Mouse (Mus musculus): ENCODE measurements at regions not wholly inside any gene's neighbourhood (a gene's known extent, or its start where the extent isn't known, plus 50 kb on each side); places are given as distances from the start of the nearest gene placed in this dataset.

- no peak for TF ChIP-seq POLR2A (IDR thresholded peaks at IDR 0.05; ENCODE audit: borderline replicate concordance, low read depth, low read length)
- no peak for TF ChIP-seq CTCF (IDR thresholded peaks at IDR 0.05; ENCODE audit: low read depth, low read length)
- Histone ChIP-seq H3K27ac (ENCODE audit: insufficient read depth, low read depth, low read length) (no peak overlapping the region), H3K4me1 (ENCODE audit: control insufficient read depth, insufficient read depth, low read length) (no peaks in the 10 kb centered on the region), H3K4me3 (ENCODE audit: insufficient read depth, low read length) (no peak overlapping the region)
Measured at GRCm38 (mm10) chr13:31204068-31204467, 230.1 kb downstream of the Gm5447 start.

GRCm38 (mm10) chr13:31206381-31206780 lies 232.4 kb downstream of the Gm5447 start:
- no peak overlapping the region for H3K4me3 ChIP-seq (ENCODE audit: insufficient read depth, low read length)
- TF ChIP-seq POLR2A (IDR thresholded peaks at IDR 0.05; ENCODE audit: borderline replicate concordance, low read depth, low read length) (no peak), CTCF (IDR thresholded peaks at IDR 0.05; ENCODE audit: low read depth, low read length) (no peak)
- no peak overlapping the region for H3K27ac ChIP-seq (ENCODE audit: insufficient read depth, low read depth, low read length)
- no peaks in the 10 kb centered on the region for H3K4me1 ChIP-seq (ENCODE audit: control insufficient read depth, insufficient read depth, low read length)

- TF ChIP-seq POLR2A (IDR thresholded peaks at IDR 0.05; ENCODE audit: borderline replicate concordance, low read depth, low read length) (no peak), CTCF (IDR thresholded peaks at IDR 0.05; ENCODE audit: low read depth, low read length) (no peak)
- H3K4me3 ChIP-seq (ENCODE audit: insufficient read depth, low read length): no peak overlapping the region
- H3K4me1 ChIP-seq (ENCODE audit: control insufficient read depth, insufficient read depth, low read length): no peaks in the 10 kb centered on the region
- no peak overlapping the region for H3K27ac ChIP-seq (ENCODE audit: insufficient read depth, low read depth, low read length)
Measured at GRCm38 (mm10) chr13:31207709-31208108, 233.7 kb downstream of the Gm5447 start.

- H3K4me1 ChIP-seq (ENCODE audit: control insufficient read depth, insufficient read depth, low read length): no peaks in the 10 kb centered on the region
- H3K27ac ChIP-seq (ENCODE audit: insufficient read depth, low read depth, low read length): no peak overlapping the region
- TF ChIP-seq POLR2A (IDR thresholded peaks at IDR 0.05; ENCODE audit: borderline replicate concordance, low read depth, low read length) (no peak), CTCF (IDR thresholded peaks at IDR 0.05; ENCODE audit: low read depth, low read length) (no peak)
- no peak overlapping the region for H3K4me3 ChIP-seq (ENCODE audit: insufficient read depth, low read length)
Measured at GRCm38 (mm10) chr13:31223016-31223415, 249.0 kb downstream of the Gm5447 start.

- H3K4me1 ChIP-seq (ENCODE audit: control insufficient read depth, insufficient read depth, low read length): no peaks in the 10 kb centered on the region
- TF ChIP-seq POLR2A (IDR thresholded peaks at IDR 0.05; ENCODE audit: borderline replicate concordance, low read depth, low read length) (no peak), CTCF (IDR thresholded peaks at IDR 0.05; ENCODE audit: low read depth, low read length) (no peak)
- H3K27ac ChIP-seq (ENCODE audit: insufficient read depth, low read depth, low read length): no peak overlapping the region
- H3K4me3 ChIP-seq (ENCODE audit: insufficient read depth, low read length): no peak overlapping the region
Measured at GRCm38 (mm10) chr13:31240546-31240945, 266.5 kb downstream of the Gm5447 start.

GRCm38 (mm10) chr13:31248996-31249395 lies 275.0 kb downstream of the Gm5447 start:
- TF ChIP-seq POLR2A (IDR thresholded peaks at IDR 0.05; ENCODE audit: borderline replicate concordance, low read depth, low read length): no peak
- TF ChIP-seq CTCF (IDR thresholded peaks at IDR 0.05; ENCODE audit: low read depth, low read length): no peak
- no peak overlapping the region for H3K4me3 ChIP-seq (ENCODE audit: insufficient read depth, low read length)
- no peaks in the 10 kb centered on the region for H3K4me1 ChIP-seq (ENCODE audit: control insufficient read depth, insufficient read depth, low read length)
- no peak overlapping the region for H3K27ac ChIP-seq (ENCODE audit: insufficient read depth, low read depth, low read length)

GRCm38 (mm10) chr13:31249525-31249924 lies 275.5 kb downstream of the Gm5447 start:
- no peak for TF ChIP-seq CTCF (IDR thresholded peaks at IDR 0.05; ENCODE audit: low read depth, low read length)
- no peak for TF ChIP-seq POLR2A (IDR thresholded peaks at IDR 0.05; ENCODE audit: borderline replicate concordance, low read depth, low read length)
- H3K4me3 ChIP-seq (ENCODE audit: insufficient read depth, low read length): no peak overlapping the region
- H3K4me1 ChIP-seq (ENCODE audit: control insufficient read depth, insufficient read depth, low read length): no peaks in the 10 kb centered on the region
- H3K27ac ChIP-seq (ENCODE audit: insufficient read depth, low read depth, low read length): no peak overlapping the region

GRCm38 (mm10) chr13:31254016-31254415 lies 280.0 kb downstream of the Gm5447 start:
- no peak overlapping the region for H3K27ac ChIP-seq (ENCODE audit: insufficient read depth, low read depth, low read length)
- no peaks in the 10 kb centered on the region for H3K4me1 ChIP-seq (ENCODE audit: control insufficient read depth, insufficient read depth, low read length)
- H3K4me3 ChIP-seq (ENCODE audit: insufficient read depth, low read length): no peak overlapping the region
- TF ChIP-seq POLR2A (IDR thresholded peaks at IDR 0.05; ENCODE audit: borderline replicate concordance, low read depth, low read length) (no peak), CTCF (IDR thresholded peaks at IDR 0.05; ENCODE audit: low read depth, low read length) (no peak)

- Histone ChIP-seq H3K4me3 (ENCODE audit: insufficient read depth, low read length) (no peak overlapping the region), H3K27ac (ENCODE audit: insufficient read depth, low read depth, low read length) (no peak overlapping the region), H3K4me1 (ENCODE audit: control insufficient read depth, insufficient read depth, low read length) (no peaks in the 10 kb centered on the region)
- TF ChIP-seq POLR2A (IDR thresholded peaks at IDR 0.05; ENCODE audit: borderline replicate concordance, low read depth, low read length) (no peak), CTCF (IDR thresholded peaks at IDR 0.05; ENCODE audit: low read depth, low read length) (no peak)
Measured at GRCm38 (mm10) chr13:31254744-31255143, 280.7 kb downstream of the Gm5447 start.

- Histone ChIP-seq H3K4me3 (ENCODE audit: insufficient read depth, low read length) (no peak overlapping the region), H3K27ac (ENCODE audit: insufficient read depth, low read depth, low read length) (no peak overlapping the region), H3K4me1 (ENCODE audit: control insufficient read depth, insufficient read depth, low read length) (no peaks in the 10 kb centered on the region)
- TF ChIP-seq CTCF (IDR thresholded peaks at IDR 0.05; ENCODE audit: low read depth, low read length) (no peak), POLR2A (IDR thresholded peaks at IDR 0.05; ENCODE audit: borderline replicate concordance, low read depth, low read length) (no peak)
Measured at GRCm38 (mm10) chr13:31255506-31255905, 281.5 kb downstream of the Gm5447 start.

- H3K27ac ChIP-seq (ENCODE audit: insufficient read depth, low read depth, low read length): no peak overlapping the region
- no peaks in the 10 kb centered on the region for H3K4me1 ChIP-seq (ENCODE audit: control insufficient read depth, insufficient read depth, low read length)
- no peak overlapping the region for H3K4me3 ChIP-seq (ENCODE audit: insufficient read depth, low read length)
- TF ChIP-seq POLR2A (IDR thresholded peaks at IDR 0.05; ENCODE audit: borderline replicate concordance, low read depth, low read length): no peak
- no peak for TF ChIP-seq CTCF (IDR thresholded peaks at IDR 0.05; ENCODE audit: low read depth, low read length)
Measured at GRCm38 (mm10) chr13:31267865-31268264, 288.1 kb upstream of the Foxq1 start.

Measured in bone marrow macrophage, adult 2 months (primary cell).